10 mouse cellular contexts compared by ENCODE assay signal in the genomic region with DNA sequence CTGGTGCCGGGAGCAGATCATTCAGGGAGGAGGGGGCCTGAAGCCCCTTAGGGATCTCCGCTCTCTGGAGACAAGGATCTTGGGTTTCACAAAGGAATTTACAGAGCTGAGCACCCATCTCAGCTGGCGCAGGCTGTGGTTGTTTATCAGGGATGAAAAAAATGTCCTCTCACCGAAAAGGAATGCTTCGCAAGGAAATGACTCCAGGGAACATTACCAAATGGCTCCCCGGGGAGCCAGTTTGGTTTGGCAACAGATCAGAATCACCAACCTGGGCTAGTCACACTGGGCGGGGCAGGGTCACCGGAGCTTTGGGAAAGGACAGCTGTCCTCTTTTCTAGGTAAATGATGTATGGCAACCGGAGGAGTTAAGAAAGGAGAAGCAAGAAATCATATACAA. TPM values are rescaled to one million over a fixed set of nuclear protein-coding genes. Genes with fewer than 3 reads are reported as not detected.
A peak's percentile ranks its signal among the peaks of the same experiment; 100 is the strongest.
DNase-seq lines count a peak whose midpoint lies in the region; ATAC-seq and TF ChIP-seq lines count a peak whose summit lies in the region.
"Had no signal": no experiment of that assay in that cellular context is flagged by ENCODE, and none has a peak within 500 bp of the region (broad histone marks: within the 10 kb centered on the region; RNA-seq: fewer than 3 reads in every experiment).

No protein-coding gene starts in this region.

- H3K4me3 ChIP-seq in heart, postnatal 0 days (ENCODE audit: low read depth, low read length): peak overlapping the region; percentile 30
- H3K4me3 ChIP-seq in liver, embryonic 15.5 days (replicated peaks): no peak overlapping the region
- H3K4me3 ChIP-seq: neural tube, embryonic 15.5 days had no signal

- peaks cover under 1% of the 10 kb centered on the region; the same call in 1 of the 2 replicates for H3K9me3 ChIP-seq in heart, postnatal 0 days (replicated peaks; ENCODE audit: control insufficient read depth, low read length)
- no peaks in the 10 kb centered on the region for H3K9me3 ChIP-seq in liver, embryonic 15.5 days (replicated peaks)
- H3K9me3 ChIP-seq: neural tube, embryonic 15.5 days had no signal

- WGBS in heart, postnatal 0 days: 3% methylated on average over 9 of the region's 9 CpGs
- WGBS in liver, embryonic 15.5 days (ENCODE audit: insufficient replicate concordance): 13% methylated on average over 9 of the region's 9 CpGs

- no peaks in the 10 kb centered on the region for H3K36me3 ChIP-seq in heart, postnatal 0 days (replicated peaks; ENCODE audit: control insufficient read depth, insufficient read depth, low read length)
- no peaks in the 10 kb centered on the region for H3K36me3 ChIP-seq in liver, embryonic 15.5 days (replicated peaks)
- H3K36me3 ChIP-seq: neural tube, embryonic 15.5 days had no signal

- TF ChIP-seq CTCF in heart, postnatal 0 days (IDR thresholded peaks at IDR 0.05; ENCODE audit: low read depth): no peak

- H3K27me3 ChIP-seq in heart, postnatal 0 days (ENCODE audit: control insufficient read depth, insufficient read depth, low read length): no peaks in the 10 kb centered on the region
- no peaks in the 10 kb centered on the region for H3K27me3 ChIP-seq in liver, embryonic 15.5 days
- H3K27me3 ChIP-seq: neural tube, embryonic 15.5 days had no signal

- peaks cover 14% of the 10 kb centered on the region for H3K4me1 ChIP-seq in heart, postnatal 0 days (ENCODE audit: control insufficient read depth, insufficient read depth)
- H3K4me1 ChIP-seq in liver, embryonic 15.5 days (replicated peaks): no peaks in the 10 kb centered on the region
- H3K4me1 ChIP-seq: neural tube, embryonic 15.5 days had no signal

- DNase-seq in 3T3-L1 (ENCODE audit: low read depth, low spot score): peak; percentile 96
- DNase-seq in Muller cell, postnatal 12 days (ENCODE audit: inconsistent ontology term): peak; percentile 76
- DNase-seq in heart, postnatal 0 days (ENCODE audit: low spot score): no peak
- no peak for DNase-seq in layer of hippocampus, adult 18-20 months (ENCODE audit: low spot score in 2 of 2)
- no peak for DNase-seq in right cerebral cortex, adult 18-20 months
- DNase-seq in cerebellum, adult 8-10 months: no peak

- H3K9ac ChIP-seq in heart, postnatal 0 days (replicated peaks; ENCODE audit: low read depth, low read length): peak overlapping the region; percentile 31; the same call in 1 of the 2 replicates
- no peak overlapping the region for H3K9ac ChIP-seq in liver, embryonic 15.5 days
- H3K9ac ChIP-seq: neural tube, embryonic 15.5 days had no signal

- peak overlapping the region; percentile 93 for H3K27ac ChIP-seq in heart, postnatal 0 days (ENCODE audit: low read depth)
- no peak overlapping the region for H3K27ac ChIP-seq in liver, embryonic 15.5 days (replicated peaks)
- H3K27ac ChIP-seq: neural tube, embryonic 15.5 days had no signal

- no peak for TF ChIP-seq EP300 in heart, postnatal 0 days (IDR thresholded peaks at IDR 0.05; ENCODE audit: low read depth)

- H3K4me2 ChIP-seq in heart, postnatal 0 days (ENCODE audit: low read depth, low read length): peak overlapping the region; percentile 56
- peak overlapping the region; percentile 4; the same call in 1 of the 2 replicates for H3K4me2 ChIP-seq in liver, embryonic 15.5 days
- H3K4me2 ChIP-seq: neural tube, embryonic 15.5 days had no signal

- peak; percentile 56 for ATAC-seq in heart, postnatal 0 days (ENCODE audit: insufficient read depth, low read depth)
- no peak for ATAC-seq in liver, embryonic 15.5 days (ENCODE audit: insufficient read depth)

RNA-seq across cellular contexts. Expression of a gene that starts 9.3 kb away (rescaled TPM):
- 557 and 776 TPM in 2 replicates for total RNA-seq in heart, postnatal 0 days (2014; rRNA removed; ENCODE audit: low replicate concordance)
- polyA plus RNA-seq in heart, postnatal 0 days (2015; fragmentation: Nextera tagmentation; extraction: Ambion mirVana): 491 and 665 TPM in 2 replicates
- polyA plus RNA-seq in liver, embryonic 15.5 days (2015; fragmentation: Nextera tagmentation; extraction: Ambion mirVana): 0.23 and 0.24 TPM in 2 replicates
- not detected for total RNA-seq in layer of hippocampus, adult 18-20 months (2021)
- total RNA-seq: layer of hippocampus, postnatal 10 days had no signal
- polyA plus RNA-seq: forebrain, embryonic 11.5 days had no signal

RNA-seq across cellular contexts. Expression of a gene that starts 45.7 kb away (rescaled TPM):
- 13.8 and 47.6 TPM in 2 replicates for total RNA-seq in heart, postnatal 0 days (2014; rRNA removed; ENCODE audit: low replicate concordance)
- polyA plus RNA-seq in heart, postnatal 0 days (2015; fragmentation: Nextera tagmentation; extraction: Ambion mirVana): 31.7 and 36.1 TPM in 2 replicates
- 32.2 and 38.4 TPM in 2 replicates for polyA plus RNA-seq in liver, embryonic 15.5 days (2015; fragmentation: Nextera tagmentation; extraction: Ambion mirVana)
- total RNA-seq in layer of hippocampus, adult 18-20 months (2021): 10 to 100 TPM; 15.1 to 15.9 TPM

Comparison
In these comparisons a context has a peak if more than half of its experiments do, and no peak if none do; other contexts are left out.
1. DNase-seq: peak in 3T3-L1 (single experiment) and Muller cell, postnatal 12 days (single experiment); none in heart, postnatal 0 days (single experiment), layer of hippocampus, adult 18-20 months (0 of 2), right cerebral cortex, adult 18-20 months (single experiment) and cerebellum, adult 8-10 months (single experiment).
2. RNA of a gene that starts 9.3 kb away (total RNA-seq): 557 to 776 TPM in heart, postnatal 0 days; not detected in layer of hippocampus, adult 18-20 months; every median in the first group is over 100 times any median in the second.